Mouse (Mus musculus) liver, embryonic 15.5 days (tissue): ENCODE results near the gene Rdh7. TPM values are rescaled to one million over a fixed set of nuclear protein-coding genes. Genes with fewer than 3 reads are reported as not detected.
A peak's percentile ranks its signal among the peaks of the same experiment; 100 is the strongest.
"Not testable (repeated sequence)": the region's sequence is repeated elsewhere in the genome, so short reads cannot be mapped to it uniquely, and the experiment has no call there.

Experiments
- ATAC-seq: fragments of 200-750 bp; cut with Nextera tagmentation; 2 replicates; pipeline ENCODE4 v1.8.0; 2017; ENCODE audit warnings: moderate number of reproducible peaks, mild to moderate bottlenecking, moderate library complexity; ENCODE audit not compliant: insufficient read depth
- H3K27ac ChIP-seq: fragments of 300-500 bp; sonication (generic); replicated peaks from 2 replicates; pipeline ENCODE4 v1.5.1; 2015; ENCODE audit warnings: mild to moderate bottlenecking, inconsistent platforms
- H3K27me3 ChIP-seq: fragments of 300-500 bp; sonication (generic); 2 replicates; pipeline ENCODE4 v1.6.1; 2015; ENCODE audit warnings: mild to moderate bottlenecking, inconsistent platforms
- H3K36me3 ChIP-seq: fragments of 300-500 bp; sonication (generic); replicated peaks from 2 replicates; pipeline ENCODE4 v1.6.1; 2015; ENCODE audit warnings: moderate library complexity, mild to moderate bottlenecking, inconsistent platforms
- H3K4me1 ChIP-seq: fragments of 300-500 bp; sonication (generic); replicated peaks from 2 replicates; pipeline ENCODE4 v1.6.1; 2015; ENCODE audit warnings: inconsistent platforms
- H3K4me2 ChIP-seq: fragments of 300-500 bp; sonication (generic); 2 replicates; pipeline ENCODE4 v1.6.1; 2015; ENCODE audit warnings: moderate library complexity, mild to moderate bottlenecking, inconsistent platforms
- H3K4me3 ChIP-seq: fragments of 300-500 bp; sonication (generic); replicated peaks from 2 replicates; pipeline ENCODE4 v1.5.1; 2015; ENCODE audit warnings: mild to moderate bottlenecking, inconsistent platforms
- H3K9ac ChIP-seq: fragments of 300-500 bp; sonication (generic); 2 replicates; pipeline ENCODE4 v1.6.1; 2015; ENCODE audit warnings: moderate library complexity, mild to moderate bottlenecking, inconsistent platforms
- H3K9me3 ChIP-seq: fragments of 300-500 bp; sonication (generic); replicated peaks from 2 replicates; pipeline ENCODE4 v1.6.1; 2016; ENCODE audit warnings: inconsistent platforms
- WGBS: fragments of 180-500 bp; shearing (Covaris S2); methylation state at CpG from one replicate; pipeline ENCODE4 v1.1.7; 2015; ENCODE audit warnings: mixed read lengths; ENCODE audit not compliant: insufficient replicate concordance; 5-methylcytosine and 5-hydroxymethylcytosine counted together
- polyA plus RNA-seq: library from polyadenylated mRNA; unstranded; fragments of >200 nt; fragmentation: Nextera tagmentation; extraction: Ambion mirVana; gene quantifications from 2 replicates; pipeline ENCODE4 v1.2.1, GENCODE M21; 2015

Gene Rdh7
- 8.8 and 15.7 TPM in 2 replicates for polyA plus RNA-seq

- H3K27me3 ChIP-seq: no peaks in the 10 kb centered on the region
- H3K36me3 ChIP-seq: no peaks in the 10 kb centered on the region
- no peak within 1 kb of the TSS for H3K4me2 ChIP-seq
- H3K9me3 ChIP-seq: no peaks in the 10 kb centered on the region
- peak; percentile 59 for ATAC-seq
- 0 out of 2 replicates have a peak, but pooled peaks cover 7% of the 10 kb centered on the region for H3K4me1 ChIP-seq
- no peak within 1 kb of the TSS for H3K9ac ChIP-seq
- no peak within 1 kb of the TSS for H3K4me3 ChIP-seq
- peak within 1 kb of the TSS; percentile 53 for H3K27ac ChIP-seq
Observed at GRCm38 (mm10) chr10:127888605-127889004, at the start of gene Rdh7. Gene Rdh7, minus strand, starts transcription at chr10:127888817.

GRCm38 (mm10) chr10:127937428-127938010 is 48.9 kb upstream of the Rdh7 start:
- H3K27ac ChIP-seq: peak overlapping the region; percentile 38; the same call in 1 of the 2 replicates
- ATAC-seq: no peak
- H3K9me3 ChIP-seq: no peaks in the 10 kb centered on the region

GRCm38 (mm10) chr10:127936747-127937409 is 48.3 kb upstream of the Rdh7 start:
- H3K36me3 ChIP-seq: no peaks in the 10 kb centered on the region
- peak overlapping the region; percentile 38 for H3K27ac ChIP-seq
- H3K4me1 ChIP-seq: peaks cover 3% of the 10 kb centered on the region; the same call in 1 of the 2 replicates
- ATAC-seq: peak; percentile 52; the same call in 1 of the 2 replicates
- H3K27me3 ChIP-seq: no peaks in the 10 kb centered on the region
- H3K4me2 ChIP-seq: no peak overlapping the region
- WGBS: 56% methylated on average over 19 of the region's 19 CpGs
- no peak overlapping the region for H3K9ac ChIP-seq
- no peaks in the 10 kb centered on the region for H3K9me3 ChIP-seq
- no peak overlapping the region; the same call in 1 of the 2 replicates for H3K4me3 ChIP-seq

More at GRCm38 (mm10) chr10:127937428-127938010, 48.9 kb upstream of the Rdh7 start:
- no peak overlapping the region for H3K4me2 ChIP-seq
- 1% methylated on average over 2 of the region's 2 CpGs for WGBS
- no peaks in the 10 kb centered on the region for H3K36me3 ChIP-seq
- no peak overlapping the region for H3K9ac ChIP-seq
- peaks cover 3% of the 10 kb centered on the region; the same call in 1 of the 2 replicates for H3K4me1 ChIP-seq
- no peak overlapping the region; the same call in 1 of the 2 replicates for H3K4me3 ChIP-seq
- no peaks in the 10 kb centered on the region for H3K27me3 ChIP-seq

- Histone ChIP-seq H3K9ac (no peak overlapping the region), H3K9me3 (no peaks in the 10 kb centered on the region), H3K36me3 (no peaks in the 10 kb centered on the region), H3K4me1 (peaks cover 3% of the 10 kb centered on the region; the same call in 1 of the 2 replicates), H3K4me3 (no peak overlapping the region), H3K27ac (peak overlapping the region; percentile 19; the same call in 1 of the 2 replicates), H3K4me2 (no peak overlapping the region), H3K27me3 (no peaks in the 10 kb centered on the region)
- no peak for ATAC-seq
- 70% methylated on average over 8 of the region's 8 CpGs for WGBS
Observed at GRCm38 (mm10) chr10:127936271-127936670, 47.7 kb upstream of the Rdh7 start.

- 52% methylated on average over 8 of the region's 8 CpGs for WGBS
- no peak overlapping the region for H3K4me3 ChIP-seq
- no peak overlapping the region for H3K4me2 ChIP-seq
- peaks cover 3% of the 10 kb centered on the region; the same call in 1 of the 2 replicates for H3K4me1 ChIP-seq
- no peaks in the 10 kb centered on the region for H3K27me3 ChIP-seq
- H3K9ac ChIP-seq: no peak overlapping the region
- no peaks in the 10 kb centered on the region for H3K9me3 ChIP-seq
- no peak overlapping the region for H3K27ac ChIP-seq
- H3K36me3 ChIP-seq: no peaks in the 10 kb centered on the region
- no peak for ATAC-seq
Observed at GRCm38 (mm10) chr10:127932290-127932926, 43.8 kb upstream of the Rdh7 start.

GRCm38 (mm10) chr10:127927737-127928136 is 39.1 kb upstream of the Rdh7 start:
- no peak overlapping the region for H3K9ac ChIP-seq
- no peaks in the 10 kb centered on the region for H3K9me3 ChIP-seq
- H3K4me1 ChIP-seq: no peaks in the 10 kb centered on the region
- no peaks in the 10 kb centered on the region for H3K36me3 ChIP-seq
- H3K27me3 ChIP-seq: no peaks in the 10 kb centered on the region
- no peak overlapping the region for H3K27ac ChIP-seq
- H3K4me2 ChIP-seq: no peak overlapping the region
- no peak overlapping the region for H3K4me3 ChIP-seq
- 59% methylated on average over 2 of the region's 2 CpGs for WGBS
- no peak for ATAC-seq

GRCm38 (mm10) chr10:127924597-127925378 is 36.2 kb upstream of the Rdh7 start:
- Histone ChIP-seq H3K4me1 (no peaks in the 10 kb centered on the region), H3K27ac (no peak overlapping the region), H3K4me2 (no peak overlapping the region), H3K9ac (no peak overlapping the region), H3K27me3 (no peaks in the 10 kb centered on the region), H3K4me3 (no peak overlapping the region), H3K9me3 (no peaks in the 10 kb centered on the region), H3K36me3 (no peaks in the 10 kb centered on the region)
- ATAC-seq: no peak
- WGBS: 59% methylated on average over 7 of the region's 7 CpGs

GRCm38 (mm10) chr10:127923024-127923423 is 34.4 kb upstream of the Rdh7 start:
- no peaks in the 10 kb centered on the region for H3K36me3 ChIP-seq
- no peak overlapping the region for H3K27ac ChIP-seq
- no peak for ATAC-seq
- H3K9ac ChIP-seq: no peak overlapping the region
- H3K27me3 ChIP-seq: no peaks in the 10 kb centered on the region
- no peaks in the 10 kb centered on the region for H3K9me3 ChIP-seq
- WGBS: 71% methylated on average over 8 of the region's 8 CpGs
- no peak overlapping the region for H3K4me2 ChIP-seq
- no peaks in the 10 kb centered on the region for H3K4me1 ChIP-seq
- H3K4me3 ChIP-seq: no peak overlapping the region

- Histone ChIP-seq H3K9me3 (no peaks in the 10 kb centered on the region), H3K4me2 (no peak overlapping the region), H3K4me3 (no peak overlapping the region), H3K27ac (no peak overlapping the region), H3K27me3 (no peaks in the 10 kb centered on the region), H3K36me3 (no peaks in the 10 kb centered on the region), H3K4me1 (no peaks in the 10 kb centered on the region), H3K9ac (no peak overlapping the region)
- no peak for ATAC-seq
- WGBS: 70% methylated on average over 1 of the region's 1 CpGs
Observed at GRCm38 (mm10) chr10:127922241-127922640, 33.6 kb upstream of the Rdh7 start.

- no peaks in the 10 kb centered on the region for H3K27me3 ChIP-seq
- H3K36me3 ChIP-seq: no peaks in the 10 kb centered on the region
- no peaks in the 10 kb centered on the region for H3K4me1 ChIP-seq
- H3K4me3 ChIP-seq: no peak overlapping the region
- no peak for ATAC-seq
- no peak overlapping the region for H3K4me2 ChIP-seq
- H3K9ac ChIP-seq: no peak overlapping the region
- no peaks in the 10 kb centered on the region for H3K9me3 ChIP-seq
- WGBS: 72% methylated on average over 5 of the region's 5 CpGs
- no peak overlapping the region for H3K27ac ChIP-seq
Observed at GRCm38 (mm10) chr10:127917651-127918050, 29.0 kb upstream of the Rdh7 start.

- H3K27ac ChIP-seq, H3K4me2 ChIP-seq, H3K36me3 ChIP-seq, H3K27me3 ChIP-seq, H3K9ac ChIP-seq, H3K4me3 ChIP-seq, H3K4me1 ChIP-seq, ATAC-seq, H3K9me3 ChIP-seq: not testable (repeated sequence)
- WGBS: 68% methylated on average over 3 of the region's 3 CpGs
Observed at GRCm38 (mm10) chr10:127917183-127917582, 28.6 kb upstream of the Rdh7 start.
